Mouse (Mus musculus): ENCODE results near the gene Nsmce1. TPM values are rescaled to one million over a fixed set of nuclear protein-coding genes. Genes with fewer than 3 reads are reported as not detected.

Gene Nsmce1
- polyA plus RNA-seq, 1 experiment: 38.0 TPM

DNA sequence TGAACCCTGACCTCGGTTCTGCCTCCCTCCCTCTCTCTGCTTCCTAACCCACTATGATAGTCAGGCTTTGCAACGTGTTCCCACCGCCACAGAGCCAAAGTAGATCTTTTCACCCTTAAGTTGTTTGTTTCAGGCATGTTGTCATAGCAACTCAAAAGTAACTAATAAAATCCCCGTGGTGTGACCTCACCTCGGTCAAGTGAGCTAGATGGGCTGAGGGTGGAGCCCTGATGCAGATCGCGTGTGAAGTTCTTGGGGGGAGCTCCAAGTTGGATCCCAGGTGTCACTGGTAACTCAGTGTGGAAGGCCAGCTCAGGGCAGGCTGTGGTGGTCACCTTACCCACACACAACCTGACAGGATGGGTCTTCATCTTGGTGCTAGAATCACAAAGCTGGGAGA lies 63.0 kb downstream of the Nsmce1 start:
- DNase-seq: no peak
- 59% methylated on average over 7 of the region's 7 CpGs for WGBS
- no peak for TF ChIP-seq POLR2A (IDR thresholded peaks at IDR 0.05; ENCODE audit: borderline replicate concordance, extremely low read depth, low read depth, low read length)
- no peak for TF ChIP-seq CTCF (IDR thresholded peaks at IDR 0.05; ENCODE audit: insufficient read depth, low read length)
- Histone ChIP-seq H3K4me1 (ENCODE audit: control insufficient read depth, insufficient read depth, low read length) (no peaks in the 10 kb centered on the region), H3K4me3 (replicated peaks; ENCODE audit: extremely low read depth, low read depth, low read length) (no peak overlapping the region)

- DNase-seq: peak; percentile 34
- no peaks in the 10 kb centered on the region for H3K4me1 ChIP-seq (ENCODE audit: control insufficient read depth, insufficient read depth, low read length)
- H3K4me3 ChIP-seq (replicated peaks; ENCODE audit: extremely low read depth, low read depth, low read length): no peak overlapping the region
- 56% methylated on average over 12 of the region's 12 CpGs for WGBS
- TF ChIP-seq POLR2A (IDR thresholded peaks at IDR 0.05; ENCODE audit: borderline replicate concordance, extremely low read depth, low read depth, low read length) (no peak), CTCF (IDR thresholded peaks at IDR 0.05; ENCODE audit: insufficient read depth, low read length) (no peak)
Measured at GRCm38 (mm10) chr7:125427492-125428090, 63.8 kb downstream of the Nsmce1 start.

DNA sequence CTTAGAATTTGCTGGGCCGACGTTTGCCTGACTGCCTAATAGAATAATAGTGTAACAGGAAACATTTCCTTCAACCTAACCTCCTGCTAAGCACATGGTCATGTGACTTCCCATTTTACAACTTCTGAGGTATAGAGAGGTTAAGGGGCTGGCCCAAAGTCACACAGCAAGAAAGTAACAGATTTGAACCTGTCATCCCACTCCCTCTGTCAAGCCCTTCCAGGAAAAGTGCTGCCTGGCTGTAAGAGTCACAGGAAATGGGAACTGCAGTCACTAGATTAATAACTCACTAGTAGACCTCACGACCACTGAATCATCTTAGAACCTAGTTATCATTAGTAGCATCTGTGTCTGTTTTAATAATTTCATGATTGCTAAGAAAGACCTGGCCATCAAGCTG lies 68.3 kb downstream of the Nsmce1 start:
- TF ChIP-seq POLR2A (IDR thresholded peaks at IDR 0.05; ENCODE audit: borderline replicate concordance, extremely low read depth, low read depth, low read length) (no peak), CTCF (IDR thresholded peaks at IDR 0.05; ENCODE audit: insufficient read depth, low read length) (no peak)
- WGBS: 40% methylated on average over 3 of the region's 3 CpGs
- no peaks in the 10 kb centered on the region for H3K4me1 ChIP-seq (ENCODE audit: control insufficient read depth, insufficient read depth, low read length)
- DNase-seq: no peak
- no peak overlapping the region for H3K4me3 ChIP-seq (replicated peaks; ENCODE audit: extremely low read depth, low read depth, low read length)

GRCm38 (mm10) chr7:125421911-125422310 lies 69.5 kb downstream of the Nsmce1 start:
- TF ChIP-seq CTCF (IDR thresholded peaks at IDR 0.05; ENCODE audit: insufficient read depth, low read length): no peak
- no peak for TF ChIP-seq POLR2A (IDR thresholded peaks at IDR 0.05; ENCODE audit: borderline replicate concordance, extremely low read depth, low read depth, low read length)
- 51% methylated on average over 2 of the region's 2 CpGs for WGBS
- DNase-seq: no peak
- no peak overlapping the region for H3K4me3 ChIP-seq (replicated peaks; ENCODE audit: extremely low read depth, low read depth, low read length)
- H3K4me1 ChIP-seq (ENCODE audit: control insufficient read depth, insufficient read depth, low read length): no peaks in the 10 kb centered on the region

DNA sequence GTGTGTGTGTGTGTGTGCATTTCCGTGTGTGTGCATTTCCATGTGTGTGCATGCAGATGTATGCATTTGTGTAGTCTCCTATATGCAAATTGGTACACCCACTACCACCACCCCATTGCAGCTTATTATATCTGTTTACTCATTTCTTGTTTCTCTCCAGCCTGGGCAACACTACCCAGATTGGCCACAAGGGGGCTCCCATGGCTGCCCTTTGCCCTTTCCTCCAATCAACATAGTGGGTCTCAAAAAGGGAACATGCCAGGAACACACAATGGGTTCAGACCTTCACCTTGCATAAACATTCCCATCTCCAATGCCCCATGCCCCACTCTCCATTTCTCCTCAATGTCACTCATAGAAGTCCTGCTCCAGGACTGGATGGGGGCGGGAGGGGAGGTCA lies 71.2 kb downstream of the Nsmce1 start:
- no peak for TF ChIP-seq POLR2A (IDR thresholded peaks at IDR 0.05; ENCODE audit: borderline replicate concordance, extremely low read depth, low read depth, low read length)
- peak; percentile 77 for TF ChIP-seq CTCF (IDR thresholded peaks at IDR 0.05; ENCODE audit: insufficient read depth, low read length)
- 58% methylated on average over 2 of the region's 2 CpGs for WGBS
- Histone ChIP-seq H3K4me3 (replicated peaks; ENCODE audit: extremely low read depth, low read depth, low read length) (no peak overlapping the region), H3K4me1 (ENCODE audit: control insufficient read depth, insufficient read depth, low read length) (no peaks in the 10 kb centered on the region)
- peak; percentile 54 for DNase-seq

DNA sequence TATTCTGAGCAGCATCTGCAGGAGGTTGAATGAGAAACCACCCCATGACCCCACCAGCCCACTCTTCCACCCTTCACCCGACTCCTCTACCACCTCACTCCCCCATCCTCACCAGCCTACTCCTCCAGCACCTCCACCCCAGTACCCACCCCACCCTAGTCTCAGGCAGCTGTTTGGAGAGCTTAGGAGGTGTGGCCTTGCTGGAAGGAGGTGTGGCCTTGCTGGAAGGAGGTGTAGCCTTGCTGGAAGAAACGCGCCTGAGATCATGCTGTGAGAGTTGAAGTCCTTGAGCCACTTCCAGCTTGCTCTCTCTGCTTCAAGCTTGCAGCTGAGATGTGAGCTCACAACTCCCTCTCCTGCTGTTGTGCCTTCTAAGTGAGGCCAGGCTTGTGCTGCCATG lies 73.0 kb downstream of the Nsmce1 start:
- DNase-seq: no peak
- whole genome bisulfite sequencing: 24% methylated on average over 3 of the region's 3 CpGs
- no peaks in the 10 kb centered on the region for H3K4me1 ChIP-seq (ENCODE audit: control insufficient read depth, insufficient read depth, low read length)
- no peak overlapping the region for H3K4me3 ChIP-seq (replicated peaks; ENCODE audit: extremely low read depth, low read depth, low read length)
- no peak for TF ChIP-seq POLR2A (IDR thresholded peaks at IDR 0.05; ENCODE audit: borderline replicate concordance, extremely low read depth, low read depth, low read length)
- no peak for TF ChIP-seq CTCF (IDR thresholded peaks at IDR 0.05; ENCODE audit: insufficient read depth, low read length)

Other genes with a start within 250 kb of the Nsmce1 start
- 4.6 and 6.0 TPM in 2 replicates for gene Kdm8, start 46.9 kb downstream of the Nsmce1 start, polyA plus RNA-seq (2012; rRNA removed)
- 75.3 and 85.2 TPM in 2 replicates for gene Il4ra, start 60.5 kb upstream of the Nsmce1 start, polyA plus RNA-seq (2012; rRNA removed)
- 7.6 and 8.8 TPM in 2 replicates for gene Il21r, start 111.8 kb upstream of the Nsmce1 start, polyA plus RNA-seq (2012; rRNA removed)
- gene Gtf3c1, start 216.2 kb upstream of the Nsmce1 start, polyA plus RNA-seq (2012; rRNA removed): 61.9 and 68.4 TPM in 2 replicates
- 15.9 and 18.4 TPM in 2 replicates for gene D430042O09Rik, start 216.3 kb upstream of the Nsmce1 start, polyA plus RNA-seq (2012; rRNA removed)

Data from lung, adult 2 months (tissue).